Mouse (Mus musculus): ENCODE measurements around the gene Gpt2. TPM values are rescaled to one million over a fixed set of nuclear protein-coding genes. Genes with fewer than 3 reads are reported as not detected.

Gene Gpt2
- total RNA-seq (2021) = 10 to 100 TPM; 18.8 to 20.3 TPM

DNA sequence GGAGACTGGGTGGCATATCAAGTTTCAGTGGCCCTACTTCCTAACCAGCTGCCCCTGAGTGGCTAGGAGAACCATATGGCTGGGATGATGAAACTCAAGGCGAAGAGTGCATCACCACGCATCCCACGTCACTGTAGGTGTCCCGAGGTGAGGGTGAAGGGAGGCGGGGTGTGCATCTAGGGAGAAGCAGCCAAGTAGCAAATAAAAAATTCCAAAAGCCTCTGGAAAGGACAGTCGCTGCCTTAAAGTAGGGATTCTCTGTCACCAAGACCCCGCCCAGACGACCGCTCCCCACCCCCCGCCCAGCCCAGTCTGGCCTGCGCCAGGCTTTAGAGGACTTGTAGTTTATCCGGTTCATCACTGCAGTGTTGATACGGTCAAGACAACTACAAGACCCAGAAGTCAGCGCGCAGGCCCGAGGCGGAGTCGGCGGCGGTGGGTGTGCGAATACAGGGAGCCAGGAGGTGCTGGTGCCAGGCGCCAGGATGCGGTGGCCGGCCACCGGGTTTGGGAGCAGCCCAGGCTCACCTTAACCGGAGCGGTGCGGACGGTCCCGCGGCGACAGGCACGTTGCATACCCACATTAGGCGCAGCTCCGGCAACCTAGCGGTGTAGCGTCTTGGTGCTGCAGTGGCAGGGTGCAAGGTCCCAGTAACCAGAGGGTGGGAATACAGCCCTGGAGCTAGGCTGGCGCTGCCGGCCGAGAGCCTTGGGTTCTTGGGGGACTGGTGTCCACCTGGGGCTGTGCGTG lies at the start of gene Gpt2:
TSS of gene Gpt2 (plus strand) at position 452 of the 751 bp plus-strand sequence.
- intact Hi-C loops (cut with DNase I) = loop anchor here (5.0 kb wide), 1 partner anchor 35 kb away; no protein-coding TSS in a partner anchor
- DNase-seq = peak; percentile 94 to 95

DNA sequence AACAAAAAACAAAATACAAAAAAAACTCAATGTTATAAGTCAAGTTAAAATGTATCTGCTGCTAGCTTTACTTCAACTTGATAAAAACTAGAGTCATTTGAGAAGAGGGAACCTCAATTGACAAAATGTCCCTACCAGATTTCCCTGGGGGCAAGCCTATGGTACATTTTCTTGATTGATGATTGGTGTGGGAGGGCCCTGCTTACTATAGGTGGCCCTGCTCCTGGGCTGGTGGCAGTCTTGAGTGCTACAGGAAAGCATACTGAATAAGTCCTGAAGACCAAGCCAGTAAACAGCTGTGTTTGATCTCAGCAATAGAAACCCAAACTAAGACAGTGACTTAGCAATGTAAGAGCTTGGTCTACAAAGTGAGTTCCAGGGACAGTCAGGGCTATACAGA lies 48.3 kb upstream of the Gpt2 start:
- intact Hi-C loops (cut with DNase I) = no loop called here
- DNase-seq = no peak

DNA sequence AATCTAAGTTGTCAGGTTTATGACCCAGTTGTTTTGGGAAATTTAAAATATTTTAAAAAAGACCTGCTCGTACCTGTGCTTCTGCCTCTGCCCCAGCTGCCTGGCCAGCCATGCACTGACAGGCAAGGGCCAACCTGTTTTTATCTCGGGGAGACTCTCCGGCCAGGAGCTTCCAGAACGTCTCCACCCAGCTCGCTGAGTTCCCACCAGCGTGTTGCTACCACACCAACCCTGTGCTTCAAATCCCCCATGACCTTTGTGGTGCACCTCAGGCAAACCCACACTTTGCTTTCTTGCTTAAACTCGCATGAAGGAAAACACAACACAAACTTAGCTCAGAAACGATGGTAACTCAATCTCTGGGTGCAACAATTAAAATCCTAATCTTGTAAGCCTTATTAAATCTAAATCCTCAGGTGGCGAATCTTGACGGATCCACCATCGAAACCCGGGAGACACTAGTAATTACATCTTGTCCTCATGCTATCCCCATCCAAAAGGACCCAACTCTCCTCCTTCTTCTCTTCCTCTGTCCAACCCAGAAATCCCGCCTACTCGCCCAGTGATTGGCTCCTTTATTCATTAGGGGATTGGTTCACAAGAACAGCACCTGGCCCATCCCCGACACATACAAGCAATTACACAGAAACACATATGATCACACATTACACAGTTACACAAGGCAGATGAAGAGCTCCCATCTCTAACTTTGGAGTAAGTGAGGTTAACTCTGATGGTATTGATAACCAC lies 46.3 kb upstream of the Gpt2 start:
- DNase-seq = no peak
- intact Hi-C loops (cut with DNase I) = no loop called here

GRCm38 (mm10) chr8:85450335-85450734 lies 42.0 kb upstream of the Gpt2 start:
- intact Hi-C loops (cut with DNase I) = no loop called here
- DNase-seq = no peak

DNA sequence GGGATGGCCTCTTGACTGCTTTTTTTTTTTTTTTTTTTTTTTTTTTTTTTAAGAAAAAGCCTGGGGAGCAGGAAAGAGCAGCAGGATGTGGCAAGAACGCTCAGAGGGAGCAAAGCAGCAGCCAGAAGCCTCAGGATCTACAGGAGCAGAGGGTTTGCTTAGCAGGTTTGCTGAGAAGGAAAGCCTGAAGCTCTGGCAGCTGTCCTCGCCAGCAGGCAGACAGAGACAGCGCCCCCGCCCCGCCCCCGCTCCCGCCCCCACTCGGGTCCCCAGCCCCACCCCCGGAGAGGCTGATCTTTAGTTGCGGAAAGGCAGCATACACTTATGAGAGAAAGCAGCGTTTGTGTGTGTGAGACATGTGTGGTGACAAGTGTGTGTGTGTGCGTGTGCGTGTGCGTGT lies 40.0 kb upstream of the Gpt2 start:
- intact Hi-C loops (cut with DNase I) = no loop called here
- no peak for DNase-seq

GRCm38 (mm10) chr8:85453256-85453655 lies 39.1 kb upstream of the Gpt2 start:
- intact Hi-C loops (cut with DNase I) = no loop called here

DNA sequence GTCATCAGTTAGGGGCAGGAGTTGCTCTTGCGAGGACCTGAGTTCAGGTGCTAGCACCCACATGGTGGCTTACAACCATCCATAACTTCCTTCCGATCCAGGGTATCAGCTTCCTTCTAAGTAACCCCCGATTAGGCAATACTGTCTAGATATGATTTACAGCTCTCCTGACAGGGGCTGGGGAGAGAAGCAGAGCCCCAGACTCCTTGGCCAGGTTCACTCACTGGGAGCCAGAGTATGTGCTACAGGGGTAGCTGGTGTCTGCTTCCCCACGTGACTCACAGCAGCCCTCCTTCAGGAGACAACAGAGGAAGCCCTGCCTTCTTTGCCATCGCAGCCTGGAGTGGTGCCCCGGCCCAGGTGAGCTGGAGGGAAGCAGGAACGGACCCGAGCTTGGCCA lies 37.6 kb upstream of the Gpt2 start:
- intact Hi-C loops (cut with DNase I) = loop anchor here (5.0 kb wide), 1 partner anchor 148 kb away; no protein-coding TSS in a partner anchor
- DNase-seq = no peak

More at GRCm38 (mm10) chr8:85453256-85453655, 39.1 kb upstream of the Gpt2 start:
- no peak for DNase-seq

GRCm38 (mm10) chr8:85456536-85456935 lies 35.8 kb upstream of the Gpt2 start:
- DNase-seq = peak; percentile 63 to 80
- intact Hi-C loops (cut with DNase I) = loop anchor here (1.0 to 5.0 kb wide), 3 partner anchors 70 to 210 kb away; no protein-coding TSS in a partner anchor

- intact Hi-C loops (cut with DNase I) = loop anchor here (5.0 kb wide), 1 partner anchor 143 kb away; no protein-coding TSS in a partner anchor
- no peak for DNase-seq
These were observed 32.8 kb upstream of the Gpt2 start for GRCm38 (mm10) chr8:85459582-85459981.

- intact Hi-C loops (cut with DNase I) = loop anchor here (1.0 to 5.0 kb wide), 2 partner anchors 65 to 1126 kb away; no protein-coding TSS in a partner anchor
- peak; percentile 37 to 43 for DNase-seq
These were observed 31.6 kb upstream of the Gpt2 start for GRCm38 (mm10) chr8:85460804-85461203.

- peak in 1 of 2 experiments; percentile 15 for DNase-seq
- intact Hi-C loops (cut with DNase I) = loop anchor here (1.0 to 5.0 kb wide), 2 partner anchors 65 to 1126 kb away; no protein-coding TSS in a partner anchor
These were observed 31.0 kb upstream of the Gpt2 start for GRCm38 (mm10) chr8:85461377-85461776.

- intact Hi-C loops (cut with DNase I) = loop anchor here (5.0 kb wide), 1 partner anchor 1125 kb away; no protein-coding TSS in a partner anchor
- no peak for DNase-seq
These were observed 29.9 kb upstream of the Gpt2 start for GRCm38 (mm10) chr8:85462441-85462840.

DNA sequence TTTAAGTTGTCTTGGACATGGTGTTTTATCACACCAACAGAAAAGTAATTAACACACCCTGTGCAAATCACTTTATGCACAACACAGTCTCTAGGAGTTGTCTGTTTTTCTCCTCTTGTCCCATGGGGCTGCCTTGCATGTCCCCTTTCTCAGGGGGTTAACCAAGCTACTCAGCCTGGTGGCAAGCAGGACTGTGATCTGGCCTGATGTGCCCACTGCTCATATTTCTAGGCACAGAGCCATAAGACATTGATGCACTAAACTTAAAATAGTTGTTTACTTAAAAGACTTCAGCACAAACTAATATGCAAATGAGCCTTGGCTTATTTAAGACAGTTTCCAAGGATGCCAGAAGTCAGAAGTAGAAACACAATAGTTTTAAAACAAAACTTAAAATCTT lies 28.1 kb upstream of the Gpt2 start:
- no peak for DNase-seq
- intact Hi-C loops (cut with DNase I) = loop anchor here (5.0 kb wide), 1 partner anchor 1123 kb away; no protein-coding TSS in a partner anchor

- intact Hi-C loops (cut with DNase I) = no loop called here
These were observed 26.3 kb upstream of the Gpt2 start for GRCm38 (mm10) chr8:85466056-85466455.

GRCm38 (mm10) chr8:85470753-85471152 lies 21.6 kb upstream of the Gpt2 start:
- DNase-seq = no peak
- intact Hi-C loops (cut with DNase I) = no loop called here

More at GRCm38 (mm10) chr8:85466056-85466455, 26.3 kb upstream of the Gpt2 start:
- DNase-seq = no peak

DNA sequence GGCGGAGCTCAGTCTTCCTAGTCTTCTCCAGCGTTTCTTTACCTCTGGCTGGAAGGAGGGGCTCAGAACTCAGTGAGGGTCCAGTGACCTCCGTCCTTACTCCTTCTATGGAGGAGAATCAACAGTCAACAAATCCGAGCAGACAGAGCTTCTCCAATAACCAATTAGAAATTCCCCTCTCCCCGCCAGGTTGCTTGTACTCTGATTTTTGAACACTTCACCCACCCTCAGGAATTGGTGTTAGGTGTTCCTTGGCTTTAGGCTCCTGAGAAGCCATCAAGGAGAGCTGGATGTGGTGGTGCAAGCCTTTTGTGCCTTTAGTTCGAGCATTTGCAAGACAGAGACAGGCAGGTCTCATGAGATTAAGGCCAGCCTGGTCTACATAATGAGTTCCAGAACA lies 19.6 kb upstream of the Gpt2 start:
- intact Hi-C loops (cut with DNase I) = no loop called here
- no peak for DNase-seq

GRCm38 (mm10) chr8:85473246-85473645 lies 19.1 kb upstream of the Gpt2 start:
- intact Hi-C loops (cut with DNase I) = no loop called here
- no peak for DNase-seq

GRCm38 (mm10) chr8:85474924-85475323 lies 17.5 kb upstream of the Gpt2 start:
- DNase-seq = no peak
- intact Hi-C loops (cut with DNase I) = no loop called here

GRCm38 (mm10) chr8:85476970-85477545 lies 15.3 kb upstream of the Gpt2 start:
- intact Hi-C loops (cut with DNase I) = no loop called here
- no peak for DNase-seq

- intact Hi-C loops (cut with DNase I) = no loop called here
- no peak for DNase-seq
These were observed 14.0 kb upstream of the Gpt2 start for GRCm38 (mm10) chr8:85478397-85478796.

DNA sequence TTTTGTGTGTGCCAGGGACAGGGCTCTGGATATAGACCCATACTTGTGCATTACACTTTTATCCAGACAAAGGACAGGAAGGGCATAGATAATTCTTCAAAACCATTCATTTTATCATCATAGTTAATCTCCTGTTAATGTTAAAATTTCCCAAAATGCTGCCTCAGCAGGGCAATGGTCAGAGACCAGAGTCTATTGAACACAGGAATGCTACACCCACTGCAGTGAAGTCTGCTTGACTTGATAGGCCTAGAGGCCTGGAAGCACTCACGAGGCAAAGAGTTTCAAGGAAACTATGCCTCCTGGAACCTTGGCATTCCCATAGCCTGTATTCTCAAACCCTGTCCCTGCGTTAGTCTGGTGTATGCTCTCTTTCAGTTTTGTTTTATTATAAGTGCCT lies 12.7 kb upstream of the Gpt2 start:
- DNase-seq = no peak
- intact Hi-C loops (cut with DNase I) = no loop called here
